Mouse (Mus musculus) stomach, embryonic 16.5 days (tissue): Measurements from ENCODE around the gene Gm45062. TPM values are rescaled to one million over a fixed set of nuclear protein-coding genes. Genes with fewer than 3 reads are reported as not detected.
"Not testable (repeated sequence)": the region's sequence is repeated elsewhere in the genome, so short reads cannot be mapped to it uniquely, and the experiment has no call there.

ENCODE experiments used
- ATAC-seq: fragments of 200-750 bp; cut with Nextera tagmentation; 2 replicates; pipeline ENCODE4 v1.8.0; 2017; ENCODE audit warnings: moderate number of reproducible peaks, moderate TSS enrichment; ENCODE audit not compliant: insufficient read depth, low FRiP score
- H3K27ac ChIP-seq: fragments of 300-500 bp; sonication (generic); 2 replicates; pipeline ENCODE4 v1.5.1; 2014; ENCODE audit warnings: low read length
- H3K27me3 ChIP-seq: fragments of 300-500 bp; sonication (generic); 2 replicates; pipeline ENCODE4 v1.6.1; 2014; ENCODE audit warnings: low read length, control low read depth, mixed read lengths; ENCODE audit not compliant: control insufficient read depth, insufficient read depth
- H3K36me3 ChIP-seq: fragments of 300-500 bp; sonication (generic); 2 replicates; pipeline ENCODE4 v1.6.1; 2014; ENCODE audit warnings: low read length; ENCODE audit not compliant: control insufficient read depth, insufficient read depth
- H3K4me1 ChIP-seq: fragments of 300-500 bp; sonication (generic); 2 replicates; pipeline ENCODE4 v1.6.1; 2014; ENCODE audit warnings: low read length, control low read depth, mixed read lengths; ENCODE audit not compliant: control insufficient read depth, insufficient read depth
- H3K4me2 ChIP-seq: fragments of 300-500 bp; sonication (generic); 2 replicates; pipeline ENCODE4 v1.6.1; 2014; ENCODE audit warnings: low read depth, low read length, mixed read lengths
- H3K4me3 ChIP-seq: fragments of 300-500 bp; sonication (generic); replicated peaks from 2 replicates; pipeline ENCODE4 v1.5.1; 2014; ENCODE audit warnings: mild to moderate bottlenecking, low read length
- H3K9ac ChIP-seq: fragments of 300-500 bp; sonication (generic); 2 replicates; pipeline ENCODE4 v1.6.1; 2014; ENCODE audit warnings: low read length
- H3K9me3 ChIP-seq: fragments of 300-500 bp; sonication (generic); replicated peaks from 2 replicates; pipeline ENCODE4 v1.6.1; 2016; ENCODE audit warnings: low read length, control low read depth; ENCODE audit not compliant: control insufficient read depth
- WGBS: fragments of 180-500 bp; shearing (Covaris S2); extraction: QIAGEN DNeasy Blood & Tissue Kit; methylation state at CpG from one replicate; pipeline ENCODE4 v1.1.7; 2014; 5-methylcytosine and 5-hydroxymethylcytosine counted together
- polyA plus RNA-seq: library from polyadenylated mRNA; unstranded; fragments of >200 nt; fragmentation: Nextera tagmentation; extraction: Ambion mirVana; gene quantifications from 2 replicates; pipeline ENCODE4 v1.2.1, GENCODE M21; 2015

The Gm45062 gene
- polyA plus RNA-seq, 1 experiment from 2014 or later, result 12.2 TPM

- no peaks in the 10 kb centered on the region for H3K4me1 ChIP-seq
- no peaks in the 10 kb centered on the region for H3K27me3 ChIP-seq
- no peak overlapping the region for H3K9ac ChIP-seq
- H3K4me2 ChIP-seq, result no peak overlapping the region
- H3K4me3 ChIP-seq, result no peak overlapping the region
- no peaks in the 10 kb centered on the region for H3K36me3 ChIP-seq
- 88% methylated on average over 6 of the region's 6 CpGs for WGBS
- ATAC-seq, result no peak
- no peak overlapping the region for H3K27ac ChIP-seq
- H3K9me3 ChIP-seq, result no peaks in the 10 kb centered on the region
Measured at GRCm38 (mm10) chr6:8299066-8299863, 40.0 kb downstream of the Gm45062 start.

DNA sequence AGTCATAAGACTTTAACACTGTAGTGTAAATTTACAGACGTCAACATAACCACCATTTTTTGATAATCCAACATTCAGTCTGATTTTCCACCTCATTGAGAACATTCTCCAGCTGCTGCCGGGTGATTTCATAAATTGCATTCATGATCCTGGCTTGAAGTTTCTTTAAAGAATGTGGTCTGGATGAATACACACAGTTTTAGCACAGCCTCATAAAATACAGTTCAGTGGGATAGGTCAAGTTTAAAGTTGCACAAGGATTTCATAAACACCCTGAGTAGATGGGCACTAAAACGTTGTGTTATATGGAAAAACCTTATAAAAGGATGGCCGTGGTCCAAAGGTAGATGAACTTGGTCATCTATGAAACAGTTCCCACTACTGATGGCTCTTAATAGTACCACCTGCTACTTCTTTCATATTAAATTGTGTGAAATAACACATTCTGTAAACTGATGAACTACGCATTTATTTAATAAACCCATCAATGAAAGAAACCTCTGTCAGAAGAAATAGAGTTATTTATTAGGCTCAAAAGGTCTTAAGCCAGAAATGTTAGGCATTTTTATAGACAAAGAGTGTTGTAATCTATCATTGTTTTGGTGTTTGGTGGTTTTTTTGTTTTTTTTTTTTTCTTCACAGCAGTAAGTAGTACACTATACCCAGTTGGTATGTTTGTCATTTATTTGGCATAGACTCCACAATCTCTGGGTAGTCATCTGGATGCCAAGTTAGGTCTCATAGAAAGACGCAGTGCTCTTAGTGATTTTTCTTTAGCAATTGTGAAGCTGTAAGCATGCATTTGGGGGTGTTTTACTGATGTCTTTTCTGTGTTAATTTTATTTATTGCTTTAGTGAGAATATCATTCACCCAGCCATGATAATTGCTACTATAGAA is 48.9 kb downstream of the Gm45062 start:
- H3K4me2 ChIP-seq, result no peak overlapping the region
- H3K9me3 ChIP-seq, result no peaks in the 10 kb centered on the region
- 73% methylated on average over 6 of the region's 6 CpGs for WGBS
- H3K27ac ChIP-seq, result no peak overlapping the region
- H3K4me3 ChIP-seq, result no peak overlapping the region
- no peaks in the 10 kb centered on the region for H3K4me1 ChIP-seq
- H3K27me3 ChIP-seq, result no peaks in the 10 kb centered on the region
- no peak overlapping the region for H3K9ac ChIP-seq
- no peaks in the 10 kb centered on the region for H3K36me3 ChIP-seq
- no peak for ATAC-seq

GRCm38 (mm10) chr6:8312554-8312953 is 53.3 kb downstream of the Gm45062 start:
- Histone ChIP-seq H3K27me3 (no peaks in the 10 kb centered on the region), H3K36me3 (no peaks in the 10 kb centered on the region), H3K4me1 (no peaks in the 10 kb centered on the region), H3K9ac (no peak overlapping the region), H3K4me2 (no peak overlapping the region), H3K9me3 (no peaks in the 10 kb centered on the region), H3K27ac (no peak overlapping the region), H3K4me3 (no peak overlapping the region)
- WGBS, result 89% methylated on average over 2 of the region's 2 CpGs
- ATAC-seq, result no peak

DNA sequence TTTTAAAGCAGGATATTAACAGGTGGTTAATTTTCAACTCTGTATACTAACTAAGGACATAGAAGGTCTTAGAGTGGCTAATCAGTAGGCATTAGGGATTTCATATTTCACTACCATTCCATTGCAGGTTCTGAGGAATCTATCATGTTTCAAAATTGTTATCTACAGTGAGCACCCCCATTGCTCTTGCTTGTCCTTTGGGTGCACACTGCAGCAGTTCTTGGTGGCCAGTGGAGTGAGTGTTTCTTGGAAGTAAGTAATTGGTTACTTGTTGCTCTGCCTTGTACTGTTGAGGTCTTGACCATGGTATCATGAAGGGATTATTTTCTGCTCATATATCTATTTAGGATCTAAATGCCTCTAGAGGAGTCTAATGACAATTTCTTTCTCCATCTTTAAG is 57.0 kb downstream of the Gm45062 start:
- Histone ChIP-seq H3K4me3 (no peak overlapping the region), H3K27ac (no peak overlapping the region), H3K4me1 (no peaks in the 10 kb centered on the region), H3K27me3 (no peaks in the 10 kb centered on the region), H3K4me2 (no peak overlapping the region), H3K9me3 (no peaks in the 10 kb centered on the region), H3K9ac (no peak overlapping the region), H3K36me3 (no peaks in the 10 kb centered on the region)
- no peak for ATAC-seq

DNA sequence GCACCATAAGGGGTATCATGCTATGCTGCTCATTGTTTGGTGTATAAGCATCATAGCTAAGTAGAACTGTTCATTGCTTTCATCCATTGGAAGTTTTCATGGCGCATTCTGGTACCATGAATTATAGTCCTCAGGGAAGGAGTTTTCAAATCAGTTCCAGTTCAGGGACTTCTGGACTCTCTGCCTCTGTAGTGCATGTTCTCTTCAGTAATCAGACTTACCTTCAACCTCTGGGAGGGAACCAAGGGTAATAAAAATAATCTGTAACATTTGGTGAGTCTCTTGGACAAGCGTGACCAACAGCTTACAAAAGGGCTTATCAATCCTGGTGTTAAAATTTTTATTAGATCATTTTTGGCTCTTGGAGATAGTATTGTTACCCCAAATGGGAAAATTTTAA is 60.3 kb downstream of the Gm45062 start:
- Histone ChIP-seq H3K9ac (no peak overlapping the region), H3K9me3 (no peaks in the 10 kb centered on the region), H3K4me2 (no peak overlapping the region), H3K27me3 (no peaks in the 10 kb centered on the region), H3K27ac (no peak overlapping the region), H3K4me3 (no peak overlapping the region), H3K4me1 (no peaks in the 10 kb centered on the region), H3K36me3 (no peaks in the 10 kb centered on the region)
- 92% methylated on average over 2 of the region's 2 CpGs for WGBS
- ATAC-seq, result no peak

DNA sequence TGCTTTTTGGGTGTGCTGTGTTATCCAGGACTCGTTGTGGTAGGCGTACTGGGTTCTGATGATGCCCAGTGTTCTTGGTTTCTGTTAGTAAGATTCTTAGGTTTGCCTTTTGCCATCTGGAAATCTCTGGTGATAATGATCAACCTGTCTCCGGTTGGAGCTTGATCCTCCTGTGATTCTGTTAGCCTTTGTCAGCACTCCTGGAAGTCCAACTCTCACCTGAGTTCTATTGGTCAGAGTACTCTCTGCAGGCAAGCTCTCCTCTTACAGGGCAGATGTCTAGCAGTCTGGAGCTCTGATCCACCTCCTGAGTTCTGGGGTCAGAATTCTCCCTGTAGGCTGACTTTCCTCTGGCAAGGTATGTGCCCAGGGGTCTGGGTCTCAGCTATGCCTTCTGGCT is 72.2 kb downstream of the Gm45062 start:
- not testable (repeated sequence) for H3K27me3 ChIP-seq, H3K9ac ChIP-seq, H3K4me3 ChIP-seq, H3K4me2 ChIP-seq, H3K27ac ChIP-seq, H3K36me3 ChIP-seq, H3K9me3 ChIP-seq, H3K4me1 ChIP-seq, ATAC-seq
- WGBS, result 96% methylated on average over 3 of the region's 3 CpGs

GRCm38 (mm10) chr6:8333380-8333779 is 74.1 kb downstream of the Gm45062 start:
- WGBS, result 100% methylated on average over 1 of the region's 1 CpGs
- Histone ChIP-seq H3K9me3 (no peaks in the 10 kb centered on the region), H3K36me3 (no peaks in the 10 kb centered on the region), H3K9ac (no peak overlapping the region), H3K4me3 (no peak overlapping the region), H3K27me3 (no peaks in the 10 kb centered on the region), H3K4me1 (no peaks in the 10 kb centered on the region), H3K27ac (no peak overlapping the region), H3K4me2 (no peak overlapping the region)
- ATAC-seq, result no peak

GRCm38 (mm10) chr6:8336487-8337390 is 77.5 kb downstream of the Gm45062 start:
- Histone ChIP-seq H3K27me3 (no peaks in the 10 kb centered on the region), H3K4me3 (no peak overlapping the region), H3K27ac (no peak overlapping the region), H3K36me3 (no peaks in the 10 kb centered on the region), H3K4me2 (no peak overlapping the region), H3K4me1 (no peaks in the 10 kb centered on the region), H3K9ac (no peak overlapping the region), H3K9me3 (no peaks in the 10 kb centered on the region)
- no peak for ATAC-seq
- WGBS, result 81% methylated on average over 9 of the region's 9 CpGs
